Mouse (Mus musculus): ENCODE data around the gene Slc36a1.

- no peak for TF ChIP-seq TAL1 (IDR thresholded peaks at IDR 0.05; ENCODE audit: low read length)
- TF ChIP-seq GATA1 (IDR thresholded peaks at IDR 0.05; ENCODE audit: low read length): no peak
These were observed 45.3 kb upstream of the Slc36a1 start for GRCm38 (mm10) chr11:55158785-55159359.
